Mouse (Mus musculus) megakaryocyte, embryonic 14.5 days (primary cell): ENCODE measurements around the gene Kpna7. TPM values are rescaled to one million over a fixed set of nuclear protein-coding genes. Genes with fewer than 3 reads are reported as not detected.
A peak's percentile ranks its signal among the peaks of the same experiment; 100 is the strongest.
"Not testable (repeated sequence)": the region's sequence is repeated elsewhere in the genome, so short reads cannot be mapped to it uniquely, and the experiment has no call there.

Source experiments
- H3K27me3 ChIP-seq: replicated peaks from 2 replicates; pipeline ENCODE3; 2012; ENCODE audit warnings: inconsistent platforms
- H3K36me3 ChIP-seq: replicated peaks from 2 replicates; pipeline ENCODE3; 2012; ENCODE audit warnings: low read length, inconsistent platforms, mixed read lengths
- H3K4me1 ChIP-seq: 2 replicates; pipeline ENCODE4 v1.6.1; 2012; ENCODE audit warnings: inconsistent platforms
- H3K4me3 ChIP-seq: replicated peaks from 2 replicates; pipeline ENCODE3; 2012; ENCODE audit warnings: moderate library complexity, mild to moderate bottlenecking, inconsistent platforms
- H3K9me3 ChIP-seq: 2 replicates; pipeline ENCODE4 v1.6.1; 2012; ENCODE audit warnings: inconsistent platforms
- FLI1 ChIP-seq: IDR thresholded peaks from 2 replicates; pipeline ENCODE4 v1.6.1; 2012; ENCODE audit warnings: low read length, inconsistent platforms, mixed read lengths
- GATA1 ChIP-seq: IDR thresholded peaks from 3 replicates; pipeline ENCODE4 v1.6.1; 2012; ENCODE audit warnings: mixed read lengths, low read length, inconsistent platforms, borderline replicate concordance
- polyA plus RNA-seq: library from polyadenylated mRNA; stranded (reverse); fragments of >175 nt; gene quantifications from 2 replicates; pipeline ENCODE4 v1.2.3, GENCODE M21; 2012; ENCODE audit warnings: low replicate concordance; ENCODE audit not compliant: insufficient read depth

Gene Kpna7
- polyA plus RNA-seq, 1 experiment, result not detected

GRCm38 (mm10) chr5:145075081-145075480, 8.7 kb downstream of the Kpna7 start:
- Histone ChIP-seq H3K9me3 (peaks cover 8% of the 10 kb centered on the region), H3K36me3 (no peaks in the 10 kb centered on the region), H3K4me1 (peaks cover 17% of the 10 kb centered on the region), H3K4me3 (peak overlapping the region; percentile 75), H3K27me3 (peaks cover 4% of the 10 kb centered on the region)
- TF ChIP-seq FLI1 (no peak), GATA1 (no peak)

GRCm38 (mm10) chr5:145071342-145071741, 12.5 kb downstream of the Kpna7 start:
- Histone ChIP-seq H3K4me3 (no peak overlapping the region), H3K9me3 (peaks cover 8% of the 10 kb centered on the region)

GRCm38 (mm10) chr5:145069707-145070106, 14.1 kb downstream of the Kpna7 start:
- TF ChIP-seq FLI1 (no peak), GATA1 (no peak)
- peaks cover 7% of the 10 kb centered on the region for H3K4me1 ChIP-seq
- peaks cover 8% of the 10 kb centered on the region for H3K9me3 ChIP-seq
- no peaks in the 10 kb centered on the region for H3K36me3 ChIP-seq
- H3K27me3 ChIP-seq, result peaks cover 19% of the 10 kb centered on the region
- no peak overlapping the region for H3K4me3 ChIP-seq

More at GRCm38 (mm10) chr5:145071342-145071741, 12.5 kb downstream of the Kpna7 start:
- Histone ChIP-seq H3K36me3 (no peaks in the 10 kb centered on the region), H3K4me1 (peaks cover 12% of the 10 kb centered on the region), H3K27me3 (peaks cover 8% of the 10 kb centered on the region)
- no peak for TF ChIP-seq FLI1
- TF ChIP-seq GATA1, result no peak

GRCm38 (mm10) chr5:145068863-145069262, 15.0 kb downstream of the Kpna7 start:
- Histone ChIP-seq H3K9me3 (peaks cover 8% of the 10 kb centered on the region), H3K4me1 (no peaks in the 10 kb centered on the region), H3K27me3 (peaks cover 19% of the 10 kb centered on the region), H3K4me3 (no peak overlapping the region), H3K36me3 (no peaks in the 10 kb centered on the region)
- TF ChIP-seq GATA1 (no peak), FLI1 (no peak)

GRCm38 (mm10) chr5:145064765-145065340, 19.0 kb downstream of the Kpna7 start:
- Histone ChIP-seq H3K4me1 (no peaks in the 10 kb centered on the region), H3K4me3 (no peak overlapping the region), H3K27me3 (peaks cover 25% of the 10 kb centered on the region), H3K36me3 (no peaks in the 10 kb centered on the region), H3K9me3 (peaks cover 9% of the 10 kb centered on the region)
- no peak for TF ChIP-seq FLI1
- no peak for TF ChIP-seq GATA1

- 0 out of 2 replicates have a peak, but pooled peaks cover 3% of the 10 kb centered on the region for H3K4me1 ChIP-seq
- H3K9me3 ChIP-seq, result peaks cover 9% of the 10 kb centered on the region
- H3K4me3 ChIP-seq, result no peak overlapping the region
- TF ChIP-seq FLI1 (no peak), GATA1 (no peak)
- no peaks in the 10 kb centered on the region for H3K36me3 ChIP-seq
- H3K27me3 ChIP-seq, result peaks cover 19% of the 10 kb centered on the region
Observed at GRCm38 (mm10) chr5:145059524-145059923, 24.3 kb downstream of the Kpna7 start.

GRCm38 (mm10) chr5:145058722-145059121, 25.1 kb downstream of the Kpna7 start:
- Histone ChIP-seq H3K4me1 (0 out of 2 replicates have a peak, but pooled peaks cover 3% of the 10 kb centered on the region), H3K36me3 (no peaks in the 10 kb centered on the region), H3K9me3 (peaks cover 9% of the 10 kb centered on the region), H3K27me3 (peaks cover 19% of the 10 kb centered on the region), H3K4me3 (no peak overlapping the region)
- TF ChIP-seq GATA1, result no peak
- no peak for TF ChIP-seq FLI1

- Histone ChIP-seq H3K36me3 (no peaks in the 10 kb centered on the region), H3K9me3 (peaks cover 5% of the 10 kb centered on the region), H3K4me3 (no peak overlapping the region), H3K27me3 (peaks cover 19% of the 10 kb centered on the region), H3K4me1 (0 out of 2 replicates have a peak, but pooled peaks cover 3% of the 10 kb centered on the region)
- no peak for TF ChIP-seq FLI1
- TF ChIP-seq GATA1, result no peak
Observed at GRCm38 (mm10) chr5:145057907-145058306, 25.9 kb downstream of the Kpna7 start.

- H3K36me3 ChIP-seq, result not testable (repeated sequence)
Observed at GRCm38 (mm10) chr5:145054187-145054586, 29.6 kb downstream of the Kpna7 start.

GRCm38 (mm10) chr5:145042690-145043089, 41.1 kb downstream of the Kpna7 start, which contains the start of gene 1700018F24Rik:
1700018F24Rik (plus strand) TSS chr5:145042990.
- H3K36me3 ChIP-seq, H3K4me3 ChIP-seq, H3K9me3 ChIP-seq, H3K27me3 ChIP-seq, H3K4me1 ChIP-seq: not testable (repeated sequence)

More at GRCm38 (mm10) chr5:145054187-145054586, 29.6 kb downstream of the Kpna7 start:
- H3K4me1 ChIP-seq, H3K27me3 ChIP-seq, H3K4me3 ChIP-seq, H3K9me3 ChIP-seq: not testable (repeated sequence)

- peaks cover 4% of the 10 kb centered on the region for H3K27me3 ChIP-seq
- no peak for TF ChIP-seq GATA1
- H3K36me3 ChIP-seq, result no peaks in the 10 kb centered on the region
- no peak overlapping the region for H3K4me3 ChIP-seq
- H3K9me3 ChIP-seq, result peaks cover 8% of the 10 kb centered on the region
- H3K4me1 ChIP-seq, result no peaks in the 10 kb centered on the region
Observed at GRCm38 (mm10) chr5:145041628-145042027, 42.2 kb downstream of the Kpna7 start.

GRCm38 (mm10) chr5:145032391-145032790, 51.4 kb downstream of the Kpna7 start, which contains the start of gene Gm4871:
Gm4871 (minus strand) TSS chr5:145032754.
- H3K9me3 ChIP-seq, H3K36me3 ChIP-seq, H3K27me3 ChIP-seq, H3K4me1 ChIP-seq, H3K4me3 ChIP-seq: not testable (repeated sequence)

- H3K9me3 ChIP-seq, H3K27me3 ChIP-seq, H3K36me3 ChIP-seq, H3K4me1 ChIP-seq, H3K4me3 ChIP-seq: not testable (repeated sequence)
Observed at GRCm38 (mm10) chr5:145030476-145030875, 53.4 kb downstream of the Kpna7 start.

GRCm38 (mm10) chr5:145020712-145021111, 63.1 kb downstream of the Kpna7 start:
- H3K9me3 ChIP-seq, H3K4me1 ChIP-seq, H3K4me3 ChIP-seq, H3K36me3 ChIP-seq, H3K27me3 ChIP-seq: not testable (repeated sequence)

GRCm38 (mm10) chr5:145020254-145020653, 63.6 kb downstream of the Kpna7 start:
- not testable (repeated sequence) for H3K4me1 ChIP-seq, H3K36me3 ChIP-seq, H3K4me3 ChIP-seq, H3K27me3 ChIP-seq, H3K9me3 ChIP-seq
